Mouse (Mus musculus): Measurements from ENCODE around the gene Car8.

Car8 gene

GRCm38 (mm10) chr4:8238560-8239305 is at the start of gene Car8:
Car8 (minus strand) TSS chr4:8239041.
- peak; percentile 52 for DNase-seq

GRCm38 (mm10) chr4:8284934-8285333 is 46.1 kb upstream of the Car8 start:
- DNase-seq: no peak

GRCm38 (mm10) chr4:8278159-8278558 is 39.3 kb upstream of the Car8 start:
- DNase-seq: no peak

GRCm38 (mm10) chr4:8249805-8250204 is 11.0 kb upstream of the Car8 start:
- DNase-seq: no peak

GRCm38 (mm10) chr4:8245495-8246063 is 6.7 kb upstream of the Car8 start:
- DNase-seq: no peak

GRCm38 (mm10) chr4:8245062-8245461 is 6.2 kb upstream of the Car8 start:
- DNase-seq: no peak

- no peak for DNase-seq
Observed at GRCm38 (mm10) chr4:8239699-8240098, 858 bp upstream of the Car8 start.

- DNase-seq: no peak
Observed at GRCm38 (mm10) chr4:8239306-8239670, 447 bp upstream of the Car8 start.

GRCm38 (mm10) chr4:8232393-8233111 is 6.3 kb downstream of the Car8 start:
- no peak for DNase-seq

GRCm38 (mm10) chr4:8231291-8231871 is 7.5 kb downstream of the Car8 start:
- no peak for DNase-seq

GRCm38 (mm10) chr4:8229661-8230298 is 9.1 kb downstream of the Car8 start:
- no peak for DNase-seq

- no peak for DNase-seq
Observed at GRCm38 (mm10) chr4:8218941-8219340, 19.9 kb downstream of the Car8 start.

- DNase-seq: no peak
Observed at GRCm38 (mm10) chr4:8218004-8218403, 20.8 kb downstream of the Car8 start.

- DNase-seq: no peak
Observed at GRCm38 (mm10) chr4:8217272-8217671, 21.6 kb downstream of the Car8 start.

GRCm38 (mm10) chr4:8216551-8216950 is 22.3 kb downstream of the Car8 start:
- DNase-seq: no peak

GRCm38 (mm10) chr4:8213661-8214060 is 25.2 kb downstream of the Car8 start:
- no peak for DNase-seq

GRCm38 (mm10) chr4:8212873-8213569 is 25.8 kb downstream of the Car8 start:
- DNase-seq: no peak

- DNase-seq: no peak
Observed at GRCm38 (mm10) chr4:8210452-8210851, 28.4 kb downstream of the Car8 start.

- no peak for DNase-seq
Observed at GRCm38 (mm10) chr4:8207924-8208323, 30.9 kb downstream of the Car8 start.

- DNase-seq: peak; percentile 10
Observed at GRCm38 (mm10) chr4:8206918-8207573, 31.8 kb downstream of the Car8 start.

GRCm38 (mm10) chr4:8205089-8205649 is 33.7 kb downstream of the Car8 start:
- DNase-seq: no peak

GRCm38 (mm10) chr4:8203367-8203766 is 35.5 kb downstream of the Car8 start:
- DNase-seq: no peak

All from liver (tissue).